Mouse (Mus musculus) adrenal gland, postnatal 25 days (tissue): ENCODE data around the gene Cldn15. TPM values are rescaled to one million over a fixed set of nuclear protein-coding genes. Genes with fewer than 3 reads are reported as not detected.

Experiments
- DNase-seq: peaks from one replicate; pipeline ENCODE4 v3.0.0; 2021; ENCODE audit warnings: mixed read lengths
- microRNA-seq, 2 experiments: library from miRNA; unstranded; fragments of <30 nt; microRNA quantifications; one replicate each; pipeline ENCODE4 v1.2.0; 2021
- total RNA-seq: library from RNA; stranded (reverse); gene quantifications from 2 replicates; pipeline ENCODE4 v1.2.3, GENCODE M21; 2021

The Cldn15 gene
- total RNA-seq, 1 experiment from 2014 or later = 9.4 TPM

- DNase-seq = peak; percentile 45
Observed at GRCm38 (mm10) chr5:136982338-136982930, 16.0 kb downstream of the Cldn15 start.

GRCm38 (mm10) chr5:136984828-136985227, 18.4 kb downstream of the Cldn15 start:
- DNase-seq = no peak

GRCm38 (mm10) chr5:136986695-136987137, 20.3 kb downstream of the Cldn15 start, which contains the start of gene Plod3:
Gene Plod3 (plus strand): TSS chr5:136987019.
- DNase-seq = peak; percentile 95

- peak; percentile 81 for DNase-seq
Observed at GRCm38 (mm10) chr5:136987138-136987933, 20.9 kb downstream of the Cldn15 start.

GRCm38 (mm10) chr5:136987934-136988271, 21.5 kb downstream of the Cldn15 start, which contains the start of gene Znhit1:
Gene Znhit1 (minus strand): TSS chr5:136988021.
- DNase-seq = no peak

GRCm38 (mm10) chr5:136988420-136988819, 22.0 kb downstream of the Cldn15 start:
- DNase-seq = peak; percentile 35

GRCm38 (mm10) chr5:136989801-136990200, 23.4 kb downstream of the Cldn15 start:
- DNase-seq = no peak

- no peak for DNase-seq
Observed at GRCm38 (mm10) chr5:136999449-136999848, 33.0 kb downstream of the Cldn15 start.

GRCm38 (mm10) chr5:137000612-137001011, 34.2 kb downstream of the Cldn15 start:
- no peak for DNase-seq

GRCm38 (mm10) chr5:137007276-137007675, 40.9 kb downstream of the Cldn15 start:
- DNase-seq = no peak

GRCm38 (mm10) chr5:137009988-137010387, 43.6 kb downstream of the Cldn15 start:
- DNase-seq = peak; percentile 58

GRCm38 (mm10) chr5:137012401-137012950, 46.1 kb downstream of the Cldn15 start:
- no peak for DNase-seq

- peak; percentile 28 for DNase-seq
Observed at GRCm38 (mm10) chr5:137015913-137016312, 49.5 kb downstream of the Cldn15 start.

GRCm38 (mm10) chr5:137024318-137024717, 57.9 kb downstream of the Cldn15 start:
- no peak for DNase-seq

- DNase-seq = peak; percentile 84
Observed at GRCm38 (mm10) chr5:137025132-137025531, 58.7 kb downstream of the Cldn15 start.

Small RNA genes within 50 kb of the gene (microRNA-seq; reads per million reads assigned to microRNA genes)
- 18.5 to 22.0 reads per million in 2 experiments for gene Mir702

Other genes starting within 250 kb of the Cldn15 start
- gene Col26a1, start 83.4 kb upstream of the Cldn15 start, total RNA-seq = 1.0 and 1.6 TPM in 2 replicates
- gene Ift22, start 58.5 kb upstream of the Cldn15 start, total RNA-seq = 31.3 and 35.6 TPM in 2 replicates
- gene Fis1, start 13.3 kb upstream of the Cldn15 start, total RNA-seq = 150 and 200 TPM in 2 replicates
- 66.7 and 90.3 TPM in 2 replicates for gene Plod3, start 20.4 kb downstream of the Cldn15 start, total RNA-seq
- 74.8 and 85.9 TPM in 2 replicates for gene Znhit1, start 21.4 kb downstream of the Cldn15 start, total RNA-seq
- gene Vgf, start 59.8 kb downstream of the Cldn15 start, total RNA-seq = 7.4 and 11.0 TPM in 2 replicates
- 97.4 and 117 TPM in 2 replicates for gene Ap1s1, start 79.5 kb downstream of the Cldn15 start, total RNA-seq
- gene Serpine1, start 105.7 kb downstream of the Cldn15 start, total RNA-seq = 2.0 and 3.4 TPM in 2 replicates
- gene Trim56, start 149.6 kb downstream of the Cldn15 start, total RNA-seq = 44.0 and 53.3 TPM in 2 replicates
- not detected in 2 replicates for gene Muc3, start 182.7 kb downstream of the Cldn15 start, total RNA-seq
- 0.15 TPM in 1 of 2 replicates, not detected in the other for gene Muc3a, start 245.8 kb downstream of the Cldn15 start, total RNA-seq